Mouse (Mus musculus): ENCODE results near the gene Was. TPM values are rescaled to one million over a fixed set of nuclear protein-coding genes. Genes with fewer than 3 reads are reported as not detected.
A peak's percentile ranks its signal among the peaks of the same experiment; 100 is the strongest.
"Not testable (repeated sequence)": the region's sequence is repeated elsewhere in the genome, so short reads cannot be mapped to it uniquely, and the experiment has no call there.

Was gene
- polyA plus RNA-seq, 1 experiment from 2014 or later = 0.24 TPM

DNA sequence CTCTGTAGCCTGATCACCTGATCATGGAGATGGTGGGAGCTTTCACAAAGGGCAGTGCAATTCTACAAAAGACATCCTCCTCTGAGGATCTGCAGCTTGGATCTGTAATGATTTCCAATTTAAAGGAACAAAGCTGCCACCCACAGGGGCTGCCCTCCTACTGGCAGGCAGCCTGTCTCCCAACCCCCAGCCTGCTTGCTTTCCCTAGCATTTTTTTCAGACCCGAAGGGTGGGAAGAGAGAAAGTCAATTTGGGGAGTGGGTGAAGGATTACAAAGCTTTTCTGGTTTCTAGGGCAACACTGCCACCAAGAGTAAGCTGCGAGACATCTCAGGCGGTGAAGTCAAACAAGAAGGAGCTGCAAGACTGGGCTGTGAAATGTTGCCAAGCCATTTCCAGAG, 10.7 kb upstream of the Was start:
- H3K4me2 ChIP-seq = no peak overlapping the region; the same call in 1 of the 2 replicates

DNA sequence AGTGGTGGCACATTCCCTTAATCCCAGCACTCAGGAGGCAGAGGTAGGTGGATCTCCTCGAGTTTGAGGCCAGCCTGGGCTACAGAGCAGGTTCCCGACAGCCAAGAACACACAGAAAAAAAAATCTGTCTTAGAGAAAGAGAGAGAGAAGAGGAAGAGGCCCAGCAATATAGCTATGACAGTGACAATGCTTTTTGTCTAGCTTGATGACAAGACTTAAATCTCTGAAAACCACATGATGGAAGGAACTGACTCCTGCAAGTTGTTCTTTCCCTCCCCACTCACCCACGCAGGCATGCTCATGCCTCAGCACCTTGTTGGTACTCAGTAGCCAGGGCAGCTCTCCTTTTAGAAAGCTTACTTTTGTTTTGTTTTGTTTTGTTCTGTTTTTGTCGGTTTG, 9.1 kb upstream of the Was start:
- no peak overlapping the region for H3K9ac ChIP-seq
- H3K4me3 ChIP-seq = no peak overlapping the region
- H3K27me3 ChIP-seq (replicated peaks) = no peaks in the 10 kb centered on the region
- no peak overlapping the region for H3K4me2 ChIP-seq
- ATAC-seq (ENCODE audit: extremely low read depth, insufficient number of reproducible peaks, low FRiP score, low TSS enrichment) = no peak
- no peaks in the 10 kb centered on the region for H3K9me3 ChIP-seq
- H3K4me1 ChIP-seq = 0 out of 2 replicates have a peak, but pooled peaks cover 3% of the 10 kb centered on the region
- H3K36me3 ChIP-seq = no peaks in the 10 kb centered on the region
- 60% methylated on average over 4 of the region's 4 CpGs for WGBS
- no peak overlapping the region for H3K27ac ChIP-seq (replicated peaks)

More for the DNA sequence above, 10.7 kb upstream of the Was start:
- Histone ChIP-seq H3K9ac (peak overlapping the region; percentile 37), H3K36me3 (no peaks in the 10 kb centered on the region), H3K9me3 (no peaks in the 10 kb centered on the region), H3K4me1 (no peaks in the 10 kb centered on the region), H3K27me3 (replicated peaks) (no peaks in the 10 kb centered on the region), H3K4me3 (no peak overlapping the region), H3K27ac (replicated peaks) (no peak overlapping the region)
- WGBS = 19% methylated on average over 3 of the region's 3 CpGs
- ATAC-seq (ENCODE audit: extremely low read depth, insufficient number of reproducible peaks, low FRiP score, low TSS enrichment) = no peak

DNA sequence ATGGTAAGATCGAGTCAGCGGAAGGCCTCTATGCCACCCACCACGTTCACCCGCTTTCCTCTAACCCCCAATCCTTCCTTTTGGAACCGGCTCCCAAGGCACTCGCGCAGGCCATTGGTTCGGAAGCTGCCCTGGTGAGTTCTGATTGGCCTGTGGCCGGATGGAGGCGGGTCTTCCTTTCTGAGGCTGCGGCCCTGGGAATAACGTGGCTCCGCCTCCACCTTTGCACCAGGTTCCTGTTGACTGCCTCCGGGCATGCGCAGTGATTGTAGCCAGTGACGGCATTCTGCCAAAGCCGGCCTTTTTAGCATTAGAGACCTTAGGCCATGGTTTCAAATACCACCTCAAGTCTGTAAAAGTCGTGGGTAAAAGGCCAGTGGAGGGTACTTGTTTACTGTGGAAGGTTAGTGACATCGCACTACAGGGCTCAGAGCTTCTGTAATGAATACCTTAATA, 6.5 kb upstream of the Was start:
- Histone ChIP-seq H3K4me2 (peak overlapping the region; percentile 64), H3K27ac (replicated peaks) (peak overlapping the region; percentile 48), H3K4me3 (peak overlapping the region; percentile 42), H3K9me3 (no peaks in the 10 kb centered on the region), H3K27me3 (replicated peaks) (no peaks in the 10 kb centered on the region), H3K9ac (peak overlapping the region; percentile 59; the same call in 1 of the 2 replicates), H3K36me3 (no peaks in the 10 kb centered on the region), H3K4me1 (0 out of 2 replicates have a peak, but pooled peaks cover 3% of the 10 kb centered on the region)
- 13% methylated on average over 19 of the region's 19 CpGs for WGBS
- ATAC-seq (ENCODE audit: extremely low read depth, insufficient number of reproducible peaks, low FRiP score, low TSS enrichment) = peak; percentile 94

DNA sequence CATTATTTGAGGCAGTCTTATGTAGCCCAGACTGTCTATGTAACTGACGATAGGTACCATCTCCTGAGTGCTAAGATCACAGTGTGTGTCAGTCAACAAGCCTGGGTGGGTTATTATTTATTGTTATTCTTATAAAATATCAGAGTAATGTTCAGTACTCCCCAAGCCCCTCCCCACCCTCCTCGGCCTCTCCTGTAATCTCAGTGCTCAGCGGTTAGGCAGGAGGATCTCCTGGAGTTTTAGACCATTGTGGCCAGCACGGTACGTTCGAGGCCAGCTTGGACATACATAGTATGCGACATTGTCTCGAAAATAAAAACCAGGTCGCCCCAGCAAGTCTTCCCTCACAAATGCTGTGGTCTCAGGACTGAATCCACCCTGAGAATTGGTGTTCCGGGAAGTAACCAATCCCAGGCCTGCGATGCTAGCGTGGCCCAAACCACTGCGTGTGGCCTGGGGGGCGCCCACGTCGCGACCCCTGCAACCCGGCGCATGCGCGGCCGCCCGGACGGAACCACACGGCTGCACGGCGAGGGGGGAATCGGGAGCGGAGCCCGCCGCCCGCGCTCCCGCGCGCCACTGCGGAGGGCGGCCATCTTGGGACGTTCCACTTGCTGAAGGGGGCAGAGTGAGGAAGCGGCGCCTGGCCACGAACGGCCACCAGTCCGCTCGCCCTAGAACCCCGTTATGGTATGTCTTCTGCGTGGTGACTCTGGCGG, 5.9 kb upstream of the Was start:
- H3K36me3 ChIP-seq; H3K27ac ChIP-seq (replicated peaks); H3K27me3 ChIP-seq (replicated peaks); H3K9me3 ChIP-seq; H3K4me1 ChIP-seq: not testable (repeated sequence)
- Histone ChIP-seq H3K4me2 (peak overlapping the region; percentile 64), H3K4me3 (peak overlapping the region; percentile 42), H3K9ac (peak overlapping the region; percentile 71; the same call in 1 of the 2 replicates)
- ATAC-seq (ENCODE audit: extremely low read depth, insufficient number of reproducible peaks, low FRiP score, low TSS enrichment) = peak; percentile 91
- WGBS = 14% methylated on average over 5 of the region's 48 CpGs

DNA sequence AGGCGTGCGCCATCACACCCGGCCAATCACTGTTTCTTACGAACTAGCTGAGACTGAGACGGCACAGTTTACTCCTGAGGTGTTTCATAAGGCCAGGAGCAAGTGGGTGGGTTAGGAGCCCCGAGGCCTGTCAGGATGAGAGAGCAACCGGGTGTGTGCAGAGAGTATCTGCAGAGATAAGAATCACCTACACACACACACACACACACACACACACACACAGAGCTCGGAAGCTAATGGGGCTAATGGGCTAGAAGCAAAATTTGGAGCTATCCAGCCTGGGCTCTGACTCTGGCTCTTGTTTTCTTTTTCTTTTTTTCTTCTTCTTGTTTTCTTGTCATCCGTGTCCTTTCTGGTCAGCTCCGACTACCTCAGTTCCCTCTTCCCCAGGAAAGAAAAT, 5.2 kb upstream of the Was start:
- 72% methylated on average over 10 of the region's 10 CpGs for WGBS
- ATAC-seq (ENCODE audit: extremely low read depth, insufficient number of reproducible peaks, low FRiP score, low TSS enrichment) = no peak
- peak overlapping the region; percentile 40 for H3K4me3 ChIP-seq
- H3K9me3 ChIP-seq = no peaks in the 10 kb centered on the region
- H3K27ac ChIP-seq (replicated peaks) = no peak overlapping the region
- H3K9ac ChIP-seq = 0 out of 2 replicates have a peak overlapping the region, but pooled peaks have one; percentile 71
- H3K4me1 ChIP-seq = 0 out of 2 replicates have a peak, but pooled peaks cover 3% of the 10 kb centered on the region
- no peaks in the 10 kb centered on the region for H3K27me3 ChIP-seq (replicated peaks)
- no peaks in the 10 kb centered on the region for H3K36me3 ChIP-seq
- H3K4me2 ChIP-seq = peak overlapping the region; percentile 64

DNA sequence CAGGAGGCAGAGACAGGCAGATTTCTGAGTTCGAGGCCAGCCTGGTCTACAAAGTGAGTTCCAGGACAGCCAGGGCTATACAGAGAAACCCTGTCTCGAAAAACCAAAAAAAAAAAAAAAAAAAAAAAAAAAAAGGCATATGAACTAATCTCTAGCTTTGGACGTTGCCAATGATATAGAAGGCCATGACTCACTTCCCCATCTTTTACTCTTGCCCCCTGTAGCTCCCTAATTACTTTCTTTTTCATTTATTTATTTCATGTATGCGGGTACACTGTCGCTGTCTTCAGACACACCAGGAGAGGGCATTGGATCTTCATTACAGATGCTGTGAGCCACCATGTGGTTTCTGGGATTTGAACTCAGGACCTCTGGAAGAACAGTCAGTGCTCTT, 653 bp upstream of the Was start:
- not testable (repeated sequence) for H3K4me3 ChIP-seq; H3K4me2 ChIP-seq; ATAC-seq (ENCODE audit: extremely low read depth, insufficient number of reproducible peaks, low FRiP score, low TSS enrichment); H3K4me1 ChIP-seq; H3K9ac ChIP-seq; H3K27me3 ChIP-seq (replicated peaks); H3K36me3 ChIP-seq; H3K9me3 ChIP-seq; H3K27ac ChIP-seq (replicated peaks)
- 92% methylated on average over 4 of the region's 5 CpGs for WGBS

DNA sequence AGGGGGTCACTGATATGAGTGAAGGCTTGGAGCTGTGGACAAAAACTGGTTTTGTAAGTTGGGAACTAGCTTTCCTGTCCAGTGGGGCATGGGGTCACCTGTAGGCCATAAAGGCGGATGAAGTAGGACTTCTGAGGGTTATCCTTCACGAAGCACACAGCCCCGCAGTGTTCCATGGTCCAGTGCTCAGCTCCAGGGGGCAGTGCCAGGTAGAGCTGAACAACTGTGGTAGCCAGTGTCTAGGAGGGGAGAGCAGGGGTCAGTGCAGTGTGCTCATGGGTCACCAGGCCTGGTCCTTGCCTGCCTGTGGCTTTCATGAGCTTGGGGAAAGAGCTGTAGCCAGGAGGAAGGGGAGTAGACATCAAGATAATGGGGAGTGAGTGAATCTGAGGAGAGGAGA, 552 bp downstream of the Was start:
- no peak overlapping the region for H3K4me3 ChIP-seq
- 91% methylated on average over 3 of the region's 3 CpGs for WGBS
- no peaks in the 10 kb centered on the region for H3K9me3 ChIP-seq
- no peak overlapping the region for H3K9ac ChIP-seq
- no peak for ATAC-seq (ENCODE audit: extremely low read depth, insufficient number of reproducible peaks, low FRiP score, low TSS enrichment)
- no peaks in the 10 kb centered on the region for H3K27me3 ChIP-seq (replicated peaks)
- no peaks in the 10 kb centered on the region for H3K4me1 ChIP-seq
- H3K36me3 ChIP-seq = no peaks in the 10 kb centered on the region
- no peak overlapping the region for H3K4me2 ChIP-seq
- no peak overlapping the region for H3K27ac ChIP-seq (replicated peaks)

DNA sequence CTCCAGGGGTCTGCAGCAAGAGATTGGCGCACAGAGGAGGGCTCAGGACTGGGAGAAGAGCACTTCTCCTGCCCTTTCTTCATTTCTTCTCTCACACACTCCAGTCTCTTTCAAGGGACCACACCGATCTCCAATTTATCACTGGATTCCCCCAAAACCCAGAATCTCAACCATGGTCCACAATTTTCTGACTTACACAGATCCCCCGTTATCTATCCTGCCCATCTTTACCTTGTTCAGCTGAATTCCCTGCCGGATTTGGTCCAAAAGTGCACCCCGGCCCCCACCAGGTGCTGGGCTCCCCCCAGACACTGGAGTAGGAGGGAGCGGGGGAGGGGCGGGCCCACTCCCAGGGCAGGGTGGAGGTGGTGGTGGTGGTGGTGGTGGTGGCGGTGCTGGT, 4.7 kb downstream of the Was start:
- no peak overlapping the region for H3K9ac ChIP-seq
- no peak for ATAC-seq (ENCODE audit: extremely low read depth, insufficient number of reproducible peaks, low FRiP score, low TSS enrichment)
- WGBS = 73% methylated on average over 8 of the region's 8 CpGs
- no peaks in the 10 kb centered on the region for H3K27me3 ChIP-seq (replicated peaks)
- H3K4me1 ChIP-seq = no peaks in the 10 kb centered on the region
- no peaks in the 10 kb centered on the region for H3K9me3 ChIP-seq
- no peak overlapping the region for H3K4me3 ChIP-seq
- no peak overlapping the region for H3K27ac ChIP-seq (replicated peaks)
- H3K4me2 ChIP-seq = no peak overlapping the region
- H3K36me3 ChIP-seq = no peaks in the 10 kb centered on the region

DNA sequence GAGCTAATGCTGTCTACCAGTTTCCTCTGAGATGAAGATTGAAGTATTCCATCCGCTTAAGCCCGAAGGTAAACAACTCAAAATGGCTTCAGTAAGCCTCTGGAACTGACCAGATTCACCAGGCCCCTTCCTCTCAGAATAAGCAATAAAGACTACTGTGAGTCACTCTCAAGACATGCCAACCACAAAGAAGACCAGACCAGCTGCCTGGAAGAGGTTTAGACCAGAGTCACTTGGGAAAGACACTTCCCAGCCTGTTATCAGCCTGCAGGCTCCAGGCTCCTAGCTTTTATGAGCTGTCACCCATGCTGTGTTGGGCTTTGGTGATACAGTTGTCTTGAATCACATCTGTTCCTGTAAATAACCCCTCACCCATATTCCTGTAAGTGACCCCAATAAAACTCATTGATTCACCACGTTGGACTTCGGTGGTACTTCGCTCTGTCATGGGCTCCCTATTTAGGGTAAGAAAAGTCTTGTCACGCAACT, 5.5 kb downstream of the Was start:
- no peaks in the 10 kb centered on the region for H3K36me3 ChIP-seq
- H3K4me3 ChIP-seq = no peak overlapping the region
- ATAC-seq (ENCODE audit: extremely low read depth, insufficient number of reproducible peaks, low FRiP score, low TSS enrichment) = no peak
- no peak overlapping the region for H3K27ac ChIP-seq (replicated peaks)
- no peak overlapping the region for H3K4me2 ChIP-seq
- H3K9me3 ChIP-seq = no peaks in the 10 kb centered on the region
- H3K4me1 ChIP-seq = no peaks in the 10 kb centered on the region
- 75% methylated on average over 6 of the region's 6 CpGs for WGBS
- H3K9ac ChIP-seq = no peak overlapping the region
- H3K27me3 ChIP-seq (replicated peaks) = no peaks in the 10 kb centered on the region

DNA sequence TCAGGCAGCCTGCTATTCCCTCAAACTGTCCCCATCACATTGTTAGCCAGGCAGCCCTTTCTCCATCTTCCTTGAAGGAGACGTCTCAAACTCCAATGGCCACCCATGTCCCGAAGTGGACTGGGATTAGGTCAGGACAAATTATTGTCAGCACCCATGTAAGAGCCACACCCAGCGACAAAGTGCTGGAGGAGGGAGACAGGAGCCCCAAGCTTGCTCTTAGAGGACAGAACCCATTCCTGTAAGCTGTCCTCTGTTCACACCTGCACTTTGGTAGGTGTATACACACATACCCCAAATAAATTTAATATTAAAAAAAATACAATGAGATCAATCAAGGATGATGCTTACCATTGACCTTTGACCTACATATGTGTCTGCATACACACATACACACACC, 15.2 kb downstream of the Was start:
- Histone ChIP-seq H3K9ac (peak overlapping the region; percentile 72), H3K4me2 (peak overlapping the region; percentile 70), H3K4me1 (peaks cover 8% of the 10 kb centered on the region), H3K27me3 (replicated peaks) (no peaks in the 10 kb centered on the region), H3K27ac (replicated peaks) (peak overlapping the region; percentile 62), H3K36me3 (peaks cover 19% of the 10 kb centered on the region), H3K4me3 (peak overlapping the region; percentile 69), H3K9me3 (no peaks in the 10 kb centered on the region)
- WGBS = 18% methylated on average over 3 of the region's 3 CpGs
- ATAC-seq (ENCODE audit: extremely low read depth, insufficient number of reproducible peaks, low FRiP score, low TSS enrichment) = no peak

DNA sequence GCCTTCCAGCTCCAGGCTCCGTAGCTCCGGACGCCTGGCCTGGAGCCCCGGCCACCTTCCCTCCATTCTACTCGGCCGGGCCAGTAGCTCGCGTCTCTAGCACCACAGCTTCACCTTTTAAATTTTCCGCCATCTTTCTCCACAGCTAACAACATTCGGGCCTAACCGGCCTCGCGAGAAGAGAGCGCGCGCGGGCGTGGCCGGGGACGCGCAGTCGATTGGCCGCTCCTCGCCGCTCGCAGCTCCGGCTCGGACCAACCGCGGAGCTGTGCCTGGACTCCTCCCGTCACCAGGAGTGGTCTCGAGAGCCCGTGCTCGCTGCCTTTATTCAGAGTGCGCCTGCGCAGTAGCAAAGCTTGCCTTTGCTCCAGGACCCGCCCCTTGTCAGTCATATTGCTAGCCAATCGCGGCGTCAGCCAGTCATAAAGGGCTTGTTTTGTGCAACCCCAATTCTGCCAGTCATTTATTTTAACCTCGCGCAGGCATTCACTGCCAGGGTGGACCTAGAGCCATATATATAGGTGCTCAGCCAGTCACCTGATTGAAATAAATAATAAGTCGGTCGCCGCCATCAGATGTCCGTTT, 15.8 kb downstream of the Was start, which contains the start of gene Suv39h1:
Gene Suv39h1 (minus strand): TSS at position 331 of the 585 bp plus-strand sequence.
- 19% methylated on average over 46 of the region's 46 CpGs for WGBS
- Histone ChIP-seq H3K36me3 (peaks cover 25% of the 10 kb centered on the region), H3K9me3 (no peaks in the 10 kb centered on the region), H3K4me1 (peaks cover 8% of the 10 kb centered on the region), H3K9ac (peak within 1 kb of the TSS; percentile 85), H3K4me2 (peak within 1 kb of the TSS; percentile 70), H3K27me3 (replicated peaks) (no peaks in the 10 kb centered on the region), H3K4me3 (peak within 1 kb of the TSS; percentile 69), H3K27ac (replicated peaks) (peak within 1 kb of the TSS; percentile 89)
- peak; percentile 96 for ATAC-seq (ENCODE audit: extremely low read depth, insufficient number of reproducible peaks, low FRiP score, low TSS enrichment)
